Mouse (Mus musculus) lung, postnatal 0 days (tissue): ENCODE data around the gene Ifitm2.

Experiments used
- CTCF ChIP-seq: IDR thresholded peaks from 2 replicates; pipeline ENCODE4 v1.5.1; 2016; ENCODE audit warnings: antibody characterized with exemption, mild to moderate bottlenecking
- EP300 ChIP-seq: IDR thresholded peaks from 2 replicates; pipeline ENCODE4 v1.6.1; 2016; ENCODE audit warnings: antibody characterized with exemption, mild to moderate bottlenecking, control low read depth

DNA sequence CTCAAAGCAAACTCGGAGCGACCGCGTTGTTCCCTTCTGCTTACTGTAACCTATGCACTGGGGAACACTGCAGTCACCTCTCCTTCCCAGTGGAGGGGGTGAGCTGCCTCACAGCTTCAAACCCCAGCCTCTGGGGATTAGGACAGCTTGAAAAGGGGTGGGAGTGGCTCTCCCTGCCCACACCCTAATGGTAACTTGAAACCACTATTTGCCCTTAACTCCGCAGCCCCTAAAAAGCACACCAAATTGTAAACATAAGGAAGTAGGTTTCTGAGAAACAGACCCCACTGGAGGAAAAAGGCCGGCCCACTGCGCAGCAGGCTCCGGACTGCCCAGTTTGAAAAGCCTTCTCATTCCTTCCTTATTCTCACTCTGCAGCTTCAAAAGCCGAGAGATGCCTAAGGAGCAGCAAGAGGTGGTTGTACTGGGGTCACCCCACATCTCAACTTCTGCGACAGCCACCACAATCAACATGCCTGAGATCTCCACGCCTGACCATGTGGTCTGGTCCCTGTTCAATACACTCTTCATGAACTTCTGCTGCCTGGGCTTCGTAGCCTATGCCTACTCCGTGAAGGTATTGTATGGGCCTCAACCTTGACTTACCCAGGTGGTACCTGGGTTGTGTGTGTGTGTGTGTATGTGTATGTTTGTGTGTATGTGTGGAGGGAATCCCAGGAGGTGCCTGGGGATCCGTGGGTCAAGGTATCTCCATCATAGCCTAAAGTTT lies 12.2 kb upstream of the Ifitm2 start:
- TF ChIP-seq EP300 (no peak), CTCF (peak; percentile 37)
